Mouse (Mus musculus): ENCODE results near the gene Lce1b. TPM values are rescaled to one million over a fixed set of nuclear protein-coding genes. Genes with fewer than 3 reads are reported as not detected.

Lce1b gene
- polyA plus RNA-seq, 1 experiment from 2014 or later = not detected

- Histone ChIP-seq H3K36me3 (ENCODE audit: control insufficient read depth, insufficient read depth, low read length) (no peaks in the 10 kb centered on the region), H3K9me3 (replicated peaks; ENCODE audit: control insufficient read depth, low read length) (no peaks in the 10 kb centered on the region), H3K4me2 (no peak overlapping the region), H3K27ac (ENCODE audit: low read depth, low read length) (no peak overlapping the region), H3K27me3 (ENCODE audit: control insufficient read depth, insufficient read depth, low read length) (no peaks in the 10 kb centered on the region), H3K9ac (ENCODE audit: low read depth, low read length) (no peak overlapping the region), H3K4me1 (ENCODE audit: control insufficient read depth, insufficient read depth, low read length) (no peaks in the 10 kb centered on the region), H3K4me3 (ENCODE audit: low read depth, low read length) (no peak overlapping the region)
- 81% methylated on average over 3 of the region's 3 CpGs for WGBS (ENCODE audit: insufficient replicate concordance)
- no peak for ATAC-seq (replicated peaks; ENCODE audit: insufficient number of reproducible peaks, low FRiP score, low TSS enrichment)
Observed at GRCm38 (mm10) chr3:92638653-92638991, 18.1 kb downstream of the Lce1b start.

- H3K4me1 ChIP-seq (ENCODE audit: control insufficient read depth, insufficient read depth, low read length) = no peaks in the 10 kb centered on the region
- H3K36me3 ChIP-seq (ENCODE audit: control insufficient read depth, insufficient read depth, low read length) = no peaks in the 10 kb centered on the region
- no peak overlapping the region for H3K27ac ChIP-seq (ENCODE audit: low read depth, low read length)
- no peak overlapping the region for H3K4me3 ChIP-seq (ENCODE audit: low read depth, low read length)
- no peaks in the 10 kb centered on the region for H3K27me3 ChIP-seq (ENCODE audit: control insufficient read depth, insufficient read depth, low read length)
- no peaks in the 10 kb centered on the region for H3K9me3 ChIP-seq (replicated peaks; ENCODE audit: control insufficient read depth, low read length)
- 60% methylated on average over 1 of the region's 1 CpGs for WGBS (ENCODE audit: insufficient replicate concordance)
- no peak for ATAC-seq (replicated peaks; ENCODE audit: insufficient number of reproducible peaks, low FRiP score, low TSS enrichment)
- no peak overlapping the region for H3K9ac ChIP-seq (ENCODE audit: low read depth, low read length)
- H3K4me2 ChIP-seq = no peak overlapping the region
Observed at GRCm38 (mm10) chr3:92637745-92638652, 18.7 kb downstream of the Lce1b start.

- Histone ChIP-seq H3K9me3 (replicated peaks; ENCODE audit: control insufficient read depth, low read length) (no peaks in the 10 kb centered on the region), H3K4me3 (ENCODE audit: low read depth, low read length) (no peak within 1 kb of the TSS), H3K4me1 (ENCODE audit: control insufficient read depth, insufficient read depth, low read length) (no peaks in the 10 kb centered on the region), H3K27ac (ENCODE audit: low read depth, low read length) (no peak within 1 kb of the TSS), H3K36me3 (ENCODE audit: control insufficient read depth, insufficient read depth, low read length) (no peaks in the 10 kb centered on the region), H3K4me2 (no peak within 1 kb of the TSS), H3K9ac (ENCODE audit: low read depth, low read length) (no peak within 1 kb of the TSS), H3K27me3 (ENCODE audit: control insufficient read depth, insufficient read depth, low read length) (no peaks in the 10 kb centered on the region)
- ATAC-seq (replicated peaks; ENCODE audit: insufficient number of reproducible peaks, low FRiP score, low TSS enrichment) = no peak
- 68% methylated on average over 2 of the region's 2 CpGs for WGBS (ENCODE audit: insufficient replicate concordance)
Observed at GRCm38 (mm10) chr3:92621560-92621959, 35.2 kb downstream of the Lce1b start, which contains the start of gene Lce6a. Gene Lce6a (minus strand): TSS chr3:92621660.

- H3K4me1 ChIP-seq (ENCODE audit: control insufficient read depth, insufficient read depth, low read length) = no peaks in the 10 kb centered on the region
- H3K4me2 ChIP-seq = no peak overlapping the region
- no peaks in the 10 kb centered on the region for H3K9me3 ChIP-seq (replicated peaks; ENCODE audit: control insufficient read depth, low read length)
- ATAC-seq (replicated peaks; ENCODE audit: insufficient number of reproducible peaks, low FRiP score, low TSS enrichment) = no peak
- H3K27ac ChIP-seq (ENCODE audit: low read depth, low read length) = no peak overlapping the region
- no peaks in the 10 kb centered on the region for H3K27me3 ChIP-seq (ENCODE audit: control insufficient read depth, insufficient read depth, low read length)
- H3K9ac ChIP-seq (ENCODE audit: low read depth, low read length) = no peak overlapping the region
- WGBS (ENCODE audit: insufficient replicate concordance) = 34% methylated on average over 1 of the region's 1 CpGs
- no peaks in the 10 kb centered on the region for H3K36me3 ChIP-seq (ENCODE audit: control insufficient read depth, insufficient read depth, low read length)
- H3K4me3 ChIP-seq (ENCODE audit: low read depth, low read length) = no peak overlapping the region
Observed at GRCm38 (mm10) chr3:92609804-92610203, 46.9 kb downstream of the Lce1b start.

GRCm38 (mm10) chr3:92607392-92607791 is 49.3 kb downstream of the Lce1b start, which contains the start of gene 2210017I01Rik:
Gene 2210017I01Rik (minus strand): TSS chr3:92607492.
- no peaks in the 10 kb centered on the region for H3K4me1 ChIP-seq (ENCODE audit: control insufficient read depth, insufficient read depth, low read length)
- no peaks in the 10 kb centered on the region for H3K27me3 ChIP-seq (ENCODE audit: control insufficient read depth, insufficient read depth, low read length)
- no peak within 1 kb of the TSS for H3K9ac ChIP-seq (ENCODE audit: low read depth, low read length)
- no peak within 1 kb of the TSS for H3K4me3 ChIP-seq (ENCODE audit: low read depth, low read length)
- no peaks in the 10 kb centered on the region for H3K9me3 ChIP-seq (replicated peaks; ENCODE audit: control insufficient read depth, low read length)
- H3K4me2 ChIP-seq = no peak within 1 kb of the TSS
- ATAC-seq (replicated peaks; ENCODE audit: insufficient number of reproducible peaks, low FRiP score, low TSS enrichment) = no peak
- no peaks in the 10 kb centered on the region for H3K36me3 ChIP-seq (ENCODE audit: control insufficient read depth, insufficient read depth, low read length)
- H3K27ac ChIP-seq (ENCODE audit: low read depth, low read length) = no peak within 1 kb of the TSS

Other genes with a start within 250 kb of the Lce1b start
- not detected in 2 replicates for gene Sprr2i, start 248.9 kb downstream of the Lce1b start, polyA plus RNA-seq (2014; fragmentation: Nextera tagmentation; extraction: Ambion mirVana)
- not detected in 2 replicates for gene Sprr2j-ps, start 238.8 kb downstream of the Lce1b start, polyA plus RNA-seq (2014; fragmentation: Nextera tagmentation; extraction: Ambion mirVana)
- gene Gm9774, start 227.5 kb downstream of the Lce1b start, polyA plus RNA-seq (2014; fragmentation: Nextera tagmentation; extraction: Ambion mirVana) = 5.3 and 5.4 TPM in 2 replicates
- not detected in 2 replicates for gene Sprr2k, start 224.3 kb downstream of the Lce1b start, polyA plus RNA-seq (2014; fragmentation: Nextera tagmentation; extraction: Ambion mirVana)
- not detected in 2 replicates for gene Sprr1b, start 218.1 kb downstream of the Lce1b start, polyA plus RNA-seq (2014; fragmentation: Nextera tagmentation; extraction: Ambion mirVana)
- not detected in 2 replicates for gene Sprr3, start 198.2 kb downstream of the Lce1b start, polyA plus RNA-seq (2014; fragmentation: Nextera tagmentation; extraction: Ambion mirVana)
- 0.48 and 0.74 TPM in 2 replicates for gene Sprr1a, start 171.0 kb downstream of the Lce1b start, polyA plus RNA-seq (2014; fragmentation: Nextera tagmentation; extraction: Ambion mirVana)
- not detected in 2 replicates for gene Sprr4, start 156.4 kb downstream of the Lce1b start, polyA plus RNA-seq (2014; fragmentation: Nextera tagmentation; extraction: Ambion mirVana)
- gene 2310046K23Rik, start 122.4 kb downstream of the Lce1b start, polyA plus RNA-seq (2014; fragmentation: Nextera tagmentation; extraction: Ambion mirVana) = not detected in 2 replicates
- gene Ivl, start 83.2 kb downstream of the Lce1b start, polyA plus RNA-seq (2014; fragmentation: Nextera tagmentation; extraction: Ambion mirVana) = not detected in 2 replicates
- gene Smcp, start 67.9 kb downstream of the Lce1b start, polyA plus RNA-seq (2014; fragmentation: Nextera tagmentation; extraction: Ambion mirVana) = not detected in 2 replicates
- gene 2210017I01Rik, start 49.4 kb downstream of the Lce1b start, polyA plus RNA-seq (2014; fragmentation: Nextera tagmentation; extraction: Ambion mirVana) = not detected in 2 replicates
- gene Lce6a, start 35.3 kb downstream of the Lce1b start, polyA plus RNA-seq (2014; fragmentation: Nextera tagmentation; extraction: Ambion mirVana) = not detected in 2 replicates
- not detected in 2 replicates for gene Lce1a1, start 8.6 kb downstream of the Lce1b start, polyA plus RNA-seq (2014; fragmentation: Nextera tagmentation; extraction: Ambion mirVana)
- gene Lce1a2, start 13.4 kb upstream of the Lce1b start, polyA plus RNA-seq (2014; fragmentation: Nextera tagmentation; extraction: Ambion mirVana) = not detected in 2 replicates
- not detected in 2 replicates for gene Lce1c, start 22.3 kb upstream of the Lce1b start, polyA plus RNA-seq (2014; fragmentation: Nextera tagmentation; extraction: Ambion mirVana)
- not detected in 2 replicates for gene Lce1d, start 30.3 kb upstream of the Lce1b start, polyA plus RNA-seq (2014; fragmentation: Nextera tagmentation; extraction: Ambion mirVana)
- not detected in 2 replicates for gene Lce1e, start 52.1 kb upstream of the Lce1b start, polyA plus RNA-seq (2014; fragmentation: Nextera tagmentation; extraction: Ambion mirVana)
- gene Lce1f, start 63.4 kb upstream of the Lce1b start, polyA plus RNA-seq (2014; fragmentation: Nextera tagmentation; extraction: Ambion mirVana) = not detected in 2 replicates
- gene Gm38119, start 82.2 kb upstream of the Lce1b start, polyA plus RNA-seq (2014; fragmentation: Nextera tagmentation; extraction: Ambion mirVana) = not detected in 2 replicates
- not detected in 2 replicates for gene Lce1g, start 95.4 kb upstream of the Lce1b start, polyA plus RNA-seq (2014; fragmentation: Nextera tagmentation; extraction: Ambion mirVana)
- gene Lce1h, start 108.1 kb upstream of the Lce1b start, polyA plus RNA-seq (2014; fragmentation: Nextera tagmentation; extraction: Ambion mirVana) = not detected in 2 replicates
- not detected in 2 replicates for gene Lce1i, start 122.0 kb upstream of the Lce1b start, polyA plus RNA-seq (2014; fragmentation: Nextera tagmentation; extraction: Ambion mirVana)
- not detected in 2 replicates for gene Lce1j, start 133.6 kb upstream of the Lce1b start, polyA plus RNA-seq (2014; fragmentation: Nextera tagmentation; extraction: Ambion mirVana)
- gene Lce1k, start 151.0 kb upstream of the Lce1b start, polyA plus RNA-seq (2014; fragmentation: Nextera tagmentation; extraction: Ambion mirVana) = not detected in 2 replicates
- not detected in 2 replicates for gene Kprp, start 170.3 kb upstream of the Lce1b start, polyA plus RNA-seq (2014; fragmentation: Nextera tagmentation; extraction: Ambion mirVana)
- not detected in 2 replicates for gene Lce1l, start 194.4 kb upstream of the Lce1b start, polyA plus RNA-seq (2014; fragmentation: Nextera tagmentation; extraction: Ambion mirVana)
- gene 2310050C09Rik, start 213.3 kb upstream of the Lce1b start, polyA plus RNA-seq (2014; fragmentation: Nextera tagmentation; extraction: Ambion mirVana) = not detected in 2 replicates